Mouse (Mus musculus) spleen, adult 2 months (tissue): Measurements from ENCODE around the gene Clns1a.

Experiments used
- CTCF ChIP-seq: fragments of 200-500 bp; IDR thresholded peaks from 2 replicates; pipeline ENCODE4 v1.5.1; 2011; ENCODE audit warnings: mild to moderate bottlenecking, inconsistent platforms; ENCODE audit not compliant: insufficient read depth, insufficient read length, insufficient replicate concordance; ENCODE audit errors: extremely low read depth
- POLR2A ChIP-seq: fragments of 200-500 bp; IDR thresholded peaks from 2 replicates; pipeline ENCODE4 v1.6.1; 2011; ENCODE audit warnings: low read depth, low read length, inconsistent platforms

- TF ChIP-seq CTCF (no peak), POLR2A (no peak)
Observed at GRCm38 (mm10) chr7:97679239-97679638, 17.2 kb upstream of the Clns1a start.
